Mouse (Mus musculus): Measurements from ENCODE around the gene Myf5. TPM values are rescaled to one million over a fixed set of nuclear protein-coding genes. Genes with fewer than 3 reads are reported as not detected.

Gene Myf5
- polyA plus RNA-seq, 2 experiments from 2014 or later: not detected

Other genes starting within 250 kb of the Myf5 start
- gene Lin7a, start 214.4 kb downstream of the Myf5 start, polyA plus RNA-seq (2017; shearing (Covaris generic)): not detected
- not detected for gene Myf6, start 8.6 kb upstream of the Myf5 start, polyA plus RNA-seq (2017; shearing (Covaris generic))
- gene Ptprq, start 233.9 kb upstream of the Myf5 start, polyA plus RNA-seq (2017; shearing (Covaris generic)): not detected